Mouse (Mus musculus) limb, embryonic 12.5 days (tissue): ENCODE data around the gene Itpa. TPM values are rescaled to one million over a fixed set of nuclear protein-coding genes. Genes with fewer than 3 reads are reported as not detected.

Experiments
- ATAC-seq: fragments of 200-750 bp; cut with Nextera tagmentation; 2 replicates; pipeline ENCODE4 v1.8.0; 2017; ENCODE audit warnings: low read depth, moderate TSS enrichment; ENCODE audit not compliant: insufficient number of reproducible peaks, insufficient read depth, low FRiP score, low TSS enrichment
- H3K27ac ChIP-seq: fragments of 300-500 bp; sonication (generic); 2 replicates; pipeline ENCODE4 v1.5.1; 2016; ENCODE audit warnings: mild to moderate bottlenecking, moderate library complexity
- H3K27me3 ChIP-seq: fragments of 300-500 bp; sonication (generic); 2 replicates; pipeline ENCODE4 v1.6.1; 2016; ENCODE audit warnings: mild to moderate bottlenecking, moderate library complexity
- H3K36me3 ChIP-seq: fragments of 300-500 bp; sonication (generic); 2 replicates; pipeline ENCODE4 v1.6.1; 2016; ENCODE audit warnings: mild to moderate bottlenecking, moderate library complexity
- H3K4me1 ChIP-seq: fragments of 300-500 bp; sonication (generic); replicated peaks from 2 replicates; pipeline ENCODE4 v1.6.1; 2016
- H3K4me2 ChIP-seq: fragments of 300-500 bp; sonication (generic); 2 replicates; pipeline ENCODE4 v1.6.1; 2016; ENCODE audit warnings: mild to moderate bottlenecking, moderate library complexity
- H3K4me3 ChIP-seq: fragments of 300-500 bp; sonication (generic); replicated peaks from 2 replicates; pipeline ENCODE4 v1.5.1; 2016; ENCODE audit warnings: mild to moderate bottlenecking
- H3K9ac ChIP-seq: fragments of 300-500 bp; sonication (generic); replicated peaks from 2 replicates; pipeline ENCODE4 v1.6.1; 2016; ENCODE audit warnings: mild to moderate bottlenecking, moderate library complexity
- H3K9me3 ChIP-seq: fragments of 300-500 bp; sonication (generic); 2 replicates; pipeline ENCODE4 v1.6.1; 2016; ENCODE audit warnings: mild to moderate bottlenecking, moderate library complexity
- WGBS: fragments of 180-500 bp; shearing (Covaris S2); methylation state at CpG from one replicate; pipeline ENCODE4 v1.1.7; 2016; 5-methylcytosine and 5-hydroxymethylcytosine counted together
- polyA plus RNA-seq: library from polyadenylated mRNA; unstranded; fragments of >200 nt; fragmentation: Nextera tagmentation; extraction: Ambion mirVana; gene quantifications from 2 replicates; pipeline ENCODE4 v1.2.1, GENCODE M21; 2016

The Itpa gene
- polyA plus RNA-seq, 1 experiment from 2014 or later = 148 TPM

DNA sequence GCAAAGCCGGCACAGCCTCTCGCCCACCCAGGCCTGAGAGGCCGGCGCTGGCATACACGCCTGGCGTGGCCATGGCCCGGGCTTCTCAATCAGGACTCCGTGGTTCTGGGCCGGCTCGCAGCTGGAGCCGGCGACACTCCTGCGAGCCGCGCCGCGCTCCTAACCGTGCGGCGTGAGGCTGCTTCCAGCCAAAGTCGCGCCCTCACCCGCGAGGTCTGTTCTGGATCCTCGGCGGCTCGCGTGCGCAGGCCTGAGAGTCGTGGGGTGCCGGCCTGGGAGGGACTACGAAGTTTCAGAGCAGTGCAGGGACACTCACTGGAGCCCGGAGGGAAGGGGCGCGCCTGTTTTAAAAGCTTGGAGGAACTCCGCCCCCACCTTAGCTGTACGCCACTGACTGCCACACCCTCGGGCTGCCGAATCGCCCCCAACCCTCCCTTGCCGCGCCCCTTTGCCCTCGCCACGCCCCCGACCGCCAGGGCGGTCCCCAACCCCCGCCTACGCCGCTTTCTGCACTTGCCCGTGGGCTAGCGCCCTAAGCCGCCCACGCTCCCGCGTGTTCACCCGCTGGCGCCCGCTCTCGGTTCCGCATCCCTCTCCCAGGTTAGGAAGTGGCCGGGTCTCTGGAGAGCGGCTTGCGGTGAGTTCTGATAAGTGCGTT is 29.9 kb downstream of the Itpa start, which contains the start of gene Slc4a11:
Slc4a11 (minus strand) TSS at position 367 of the 658 bp plus-strand sequence.
- Histone ChIP-seq H3K27me3 (peaks cover 66% of the 10 kb centered on the region), H3K9ac (peak within 1 kb of the TSS; percentile 59), H3K27ac (no peak within 1 kb of the TSS), H3K9me3 (no peaks in the 10 kb centered on the region), H3K4me3 (peak within 1 kb of the TSS; percentile 63), H3K4me2 (peak within 1 kb of the TSS; percentile 98), H3K36me3 (no peaks in the 10 kb centered on the region), H3K4me1 (peaks cover 5% of the 10 kb centered on the region; the same call in 1 of the 2 replicates)
- WGBS = under 1% methylated on average over 65 of the region's 65 CpGs
- ATAC-seq = peak; percentile 80; the same call in 1 of the 2 replicates

DNA sequence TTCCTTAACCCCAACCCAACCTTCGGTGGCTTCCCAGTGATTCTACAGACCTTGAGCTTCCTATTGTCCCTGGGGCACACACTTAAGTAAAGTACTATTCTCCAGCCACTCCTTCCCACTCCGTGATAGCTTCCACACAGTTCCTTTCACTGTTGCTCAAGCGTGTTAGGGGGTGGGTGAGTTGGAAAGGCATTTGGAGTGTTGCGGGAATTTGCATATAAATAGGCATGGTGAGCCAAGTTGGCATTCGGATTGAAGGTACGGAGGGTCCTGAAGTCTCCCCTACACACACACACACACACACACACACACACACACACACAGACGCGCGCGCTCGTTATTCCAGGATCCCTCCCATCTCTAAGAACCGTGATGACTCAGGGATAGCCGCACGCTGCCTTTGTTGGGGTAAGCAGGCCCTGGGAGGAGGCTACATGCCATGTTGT is 30.4 kb downstream of the Itpa start:
- no peak overlapping the region for H3K27ac ChIP-seq
- H3K4me2 ChIP-seq = peak overlapping the region; percentile 98
- peak overlapping the region; percentile 63 for H3K4me3 ChIP-seq
- ATAC-seq = no peak
- H3K9me3 ChIP-seq = no peaks in the 10 kb centered on the region
- H3K36me3 ChIP-seq = no peaks in the 10 kb centered on the region
- H3K9ac ChIP-seq = peak overlapping the region; percentile 59
- peaks cover 66% of the 10 kb centered on the region for H3K27me3 ChIP-seq
- WGBS = 2% methylated on average over 14 of the region's 14 CpGs
- H3K4me1 ChIP-seq = peaks cover 5% of the 10 kb centered on the region; the same call in 1 of the 2 replicates

GRCm38 (mm10) chr2:130704040-130705001 is 36.9 kb downstream of the Itpa start:
- H3K9me3 ChIP-seq = no peaks in the 10 kb centered on the region
- peaks cover 13% of the 10 kb centered on the region for H3K27me3 ChIP-seq
- peaks cover 8% of the 10 kb centered on the region for H3K36me3 ChIP-seq
- peaks cover 6% of the 10 kb centered on the region for H3K4me1 ChIP-seq
- ATAC-seq = no peak
- 60% methylated on average over 9 of the region's 9 CpGs for WGBS
- no peak overlapping the region for H3K4me2 ChIP-seq
- H3K9ac ChIP-seq = no peak overlapping the region
- peak overlapping the region; percentile 58 for H3K27ac ChIP-seq
- H3K4me3 ChIP-seq = no peak overlapping the region

- no peak for ATAC-seq
- Histone ChIP-seq H3K4me3 (no peak overlapping the region), H3K4me2 (no peak overlapping the region), H3K9ac (no peak overlapping the region), H3K27me3 (peaks cover 5% of the 10 kb centered on the region; the same call in 1 of the 2 replicates), H3K9me3 (no peaks in the 10 kb centered on the region), H3K27ac (no peak overlapping the region), H3K4me1 (peaks cover 6% of the 10 kb centered on the region), H3K36me3 (peaks cover 12% of the 10 kb centered on the region)
- 69% methylated on average over 6 of the region's 6 CpGs for WGBS
Measured at GRCm38 (mm10) chr2:130705178-130705577, 37.8 kb downstream of the Itpa start.

DNA sequence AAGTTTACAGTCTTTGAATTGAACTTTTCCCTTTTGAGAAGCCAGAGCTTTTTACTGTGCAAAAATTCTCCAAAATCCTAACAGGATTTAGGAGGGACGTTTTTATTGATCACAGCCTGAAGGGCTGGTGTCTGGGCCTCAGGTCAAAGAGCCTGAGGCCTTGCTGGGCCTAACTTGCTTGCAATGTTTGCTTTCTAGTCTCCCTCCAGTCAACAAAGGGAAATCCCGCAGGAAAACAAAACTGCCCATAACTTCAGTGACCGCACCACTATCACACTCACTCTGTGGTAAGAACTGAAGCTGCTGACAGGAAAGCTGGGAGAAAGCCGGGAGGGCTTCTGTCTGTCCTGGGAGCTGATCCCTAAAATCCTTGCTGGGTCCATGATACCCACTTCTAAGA is 39.2 kb downstream of the Itpa start:
- peak overlapping the region; percentile 50; the same call in 1 of the 2 replicates for H3K27ac ChIP-seq
- no peak overlapping the region for H3K4me2 ChIP-seq
- no peak for ATAC-seq
- H3K27me3 ChIP-seq = no peaks in the 10 kb centered on the region
- WGBS = 62% methylated on average over 4 of the region's 4 CpGs
- no peak overlapping the region for H3K4me3 ChIP-seq
- H3K4me1 ChIP-seq = peaks cover 6% of the 10 kb centered on the region
- no peaks in the 10 kb centered on the region for H3K9me3 ChIP-seq
- no peak overlapping the region for H3K9ac ChIP-seq
- peaks cover 26% of the 10 kb centered on the region for H3K36me3 ChIP-seq

- Histone ChIP-seq H3K9ac (no peak overlapping the region), H3K4me3 (no peak overlapping the region), H3K9me3 (no peaks in the 10 kb centered on the region), H3K27ac (peak overlapping the region; percentile 50; the same call in 1 of the 2 replicates), H3K4me1 (peaks cover 6% of the 10 kb centered on the region), H3K4me2 (no peak overlapping the region), H3K27me3 (no peaks in the 10 kb centered on the region), H3K36me3 (peaks cover 31% of the 10 kb centered on the region)
- WGBS = 48% methylated on average over 10 of the region's 10 CpGs
- no peak for ATAC-seq
Measured at GRCm38 (mm10) chr2:130707057-130707456, 39.6 kb downstream of the Itpa start.

GRCm38 (mm10) chr2:130717951-130718350 is 50.5 kb downstream of the Itpa start:
- 69% methylated on average over 6 of the region's 6 CpGs for WGBS
- peaks cover 77% of the 10 kb centered on the region for H3K36me3 ChIP-seq

DNA sequence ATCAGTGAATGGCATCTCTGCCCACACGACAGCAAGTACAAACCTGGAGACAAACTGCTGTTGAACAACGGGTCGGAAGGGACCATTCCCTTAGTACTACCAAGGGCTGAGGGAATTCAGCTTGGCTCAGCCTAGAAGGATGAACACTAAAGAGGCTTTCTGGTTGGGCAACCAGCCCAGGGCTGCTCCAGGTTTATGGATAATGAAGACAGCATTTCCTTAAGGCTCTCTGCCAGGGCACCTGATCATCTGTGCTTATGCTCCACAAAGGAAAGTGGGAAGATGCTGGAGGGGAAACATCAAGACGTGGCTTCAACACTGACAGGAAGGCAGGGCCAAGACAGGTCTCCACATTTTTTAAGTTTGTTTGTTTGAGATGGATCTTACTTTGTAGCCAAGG is 57.0 kb downstream of the Itpa start:
- Histone ChIP-seq H3K4me2 (no peak overlapping the region), H3K9ac (no peak overlapping the region), H3K27ac (no peak overlapping the region), H3K4me1 (no peaks in the 10 kb centered on the region), H3K4me3 (no peak overlapping the region), H3K27me3 (no peaks in the 10 kb centered on the region), H3K9me3 (no peaks in the 10 kb centered on the region), H3K36me3 (peaks cover 86% of the 10 kb centered on the region)
- no peak for ATAC-seq
- WGBS = 92% methylated on average over 4 of the region's 4 CpGs

More at GRCm38 (mm10) chr2:130717951-130718350, 50.5 kb downstream of the Itpa start:
- H3K9me3 ChIP-seq = no peaks in the 10 kb centered on the region
- H3K27ac ChIP-seq = no peak overlapping the region
- H3K27me3 ChIP-seq = no peaks in the 10 kb centered on the region
- H3K9ac ChIP-seq = no peak overlapping the region
- no peak overlapping the region for H3K4me3 ChIP-seq
- H3K4me1 ChIP-seq = no peaks in the 10 kb centered on the region
- ATAC-seq = no peak
- H3K4me2 ChIP-seq = no peak overlapping the region

- H3K4me3 ChIP-seq = no peak overlapping the region
- H3K4me1 ChIP-seq = no peaks in the 10 kb centered on the region
- H3K27ac ChIP-seq = no peak overlapping the region
- no peaks in the 10 kb centered on the region for H3K9me3 ChIP-seq
- H3K9ac ChIP-seq = no peak overlapping the region
- peaks cover 95% of the 10 kb centered on the region for H3K36me3 ChIP-seq
- H3K27me3 ChIP-seq = no peaks in the 10 kb centered on the region
- no peak overlapping the region for H3K4me2 ChIP-seq
- 90% methylated on average over 1 of the region's 1 CpGs for WGBS
- ATAC-seq = no peak
Measured at GRCm38 (mm10) chr2:130727752-130728151, 60.3 kb downstream of the Itpa start.

DNA sequence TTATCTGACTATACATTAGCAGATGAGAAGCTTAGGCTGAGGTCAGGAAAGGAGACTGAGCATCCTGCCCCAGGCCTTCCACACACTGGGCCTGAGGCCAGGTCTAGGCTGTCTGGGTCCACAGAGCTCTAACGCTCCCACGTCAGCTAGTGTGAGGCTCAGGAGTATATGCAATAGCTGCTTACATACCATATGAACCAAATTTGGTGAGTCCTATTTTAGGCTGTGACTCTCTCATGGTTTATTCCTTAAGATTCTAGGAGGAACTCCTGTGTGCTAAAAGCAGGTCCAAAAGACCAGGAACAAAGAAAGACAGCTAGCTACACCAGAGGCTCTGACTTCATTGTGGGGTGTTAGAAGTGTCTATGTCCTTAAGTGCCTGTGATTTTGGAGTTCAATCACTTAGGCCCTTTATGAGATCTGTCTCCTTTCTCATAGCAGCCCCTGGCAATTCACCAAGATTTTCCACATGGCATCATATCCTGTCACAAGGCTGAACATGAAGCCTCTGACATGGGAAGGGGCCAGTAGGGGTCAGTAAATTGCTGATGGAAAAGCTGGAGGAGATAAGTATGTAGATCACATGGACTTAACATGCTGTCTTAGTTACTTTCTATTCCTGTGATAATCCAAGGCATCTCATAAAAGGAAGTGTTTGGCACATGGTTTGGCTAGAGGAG is 61.6 kb downstream of the Itpa start:
- peaks cover 95% of the 10 kb centered on the region for H3K36me3 ChIP-seq
- no peak overlapping the region for H3K4me3 ChIP-seq
- WGBS = 93% methylated on average over 2 of the region's 2 CpGs
- no peaks in the 10 kb centered on the region for H3K9me3 ChIP-seq
- no peak overlapping the region for H3K4me2 ChIP-seq
- no peak overlapping the region for H3K27ac ChIP-seq
- no peaks in the 10 kb centered on the region for H3K27me3 ChIP-seq
- no peaks in the 10 kb centered on the region for H3K4me1 ChIP-seq
- H3K9ac ChIP-seq = no peak overlapping the region
- ATAC-seq = no peak

- WGBS = 90% methylated on average over 9 of the region's 9 CpGs
- H3K9ac ChIP-seq = no peak overlapping the region
- no peak overlapping the region for H3K4me3 ChIP-seq
- H3K27ac ChIP-seq = no peak overlapping the region
- no peaks in the 10 kb centered on the region for H3K9me3 ChIP-seq
- H3K36me3 ChIP-seq = peaks cover 95% of the 10 kb centered on the region
- no peak for ATAC-seq
- H3K4me2 ChIP-seq = no peak overlapping the region
- H3K27me3 ChIP-seq = no peaks in the 10 kb centered on the region
- no peaks in the 10 kb centered on the region for H3K4me1 ChIP-seq
Measured at GRCm38 (mm10) chr2:130730746-130731145, 63.3 kb downstream of the Itpa start.
